Mouse (Mus musculus) kidney, embryonic 15.5 days (tissue): ENCODE measurements around the gene Mtrex. TPM values are rescaled to one million over a fixed set of nuclear protein-coding genes. Genes with fewer than 3 reads are reported as not detected.
A peak's percentile ranks its signal among the peaks of the same experiment; 100 is the strongest.

Source experiments
- ATAC-seq: fragments of 200-750 bp; cut with Nextera tagmentation; replicated peaks from 2 replicates; pipeline ENCODE4 v1.8.0; 2017; ENCODE audit warnings: moderate TSS enrichment; ENCODE audit not compliant: low FRiP score
- H3K27ac ChIP-seq: fragments of 300-500 bp; sonication (generic); 2 replicates; pipeline ENCODE4 v1.5.1; 2015; ENCODE audit warnings: mild to moderate bottlenecking, inconsistent platforms
- H3K27me3 ChIP-seq: fragments of 300-500 bp; sonication (generic); 2 replicates; pipeline ENCODE4 v1.6.1; 2015; ENCODE audit warnings: inconsistent platforms
- H3K36me3 ChIP-seq: fragments of 300-500 bp; sonication (generic); 2 replicates; pipeline ENCODE4 v1.6.1; 2015; ENCODE audit warnings: inconsistent platforms
- H3K4me1 ChIP-seq: fragments of 300-500 bp; sonication (generic); 2 replicates; pipeline ENCODE4 v1.6.1; 2015; ENCODE audit warnings: inconsistent platforms
- H3K4me2 ChIP-seq: fragments of 300-500 bp; sonication (generic); 2 replicates; pipeline ENCODE4 v1.6.1; 2015; ENCODE audit warnings: moderate library complexity, mild to moderate bottlenecking, inconsistent platforms
- H3K4me3 ChIP-seq: fragments of 300-500 bp; sonication (generic); replicated peaks from 2 replicates; pipeline ENCODE4 v1.5.1; 2015; ENCODE audit warnings: mild to moderate bottlenecking, inconsistent platforms
- H3K9ac ChIP-seq: fragments of 300-500 bp; sonication (generic); 2 replicates; pipeline ENCODE4 v1.6.1; 2015; ENCODE audit warnings: mild to moderate bottlenecking, inconsistent platforms
- H3K9me3 ChIP-seq: fragments of 300-500 bp; sonication (generic); replicated peaks from 2 replicates; pipeline ENCODE4 v1.6.1; 2016; ENCODE audit warnings: inconsistent platforms
- WGBS: fragments of 180-500 bp; shearing (Covaris S2); methylation state at CpG from one replicate; pipeline ENCODE4 v1.1.7; 2015; ENCODE audit warnings: mixed read lengths; 5-methylcytosine and 5-hydroxymethylcytosine counted together
- polyA plus RNA-seq: library from polyadenylated mRNA; unstranded; fragments of >200 nt; fragmentation: Nextera tagmentation; extraction: Ambion mirVana; gene quantifications from 2 replicates; pipeline ENCODE4 v1.2.1, GENCODE M21; 2015

The Mtrex gene
- polyA plus RNA-seq, 1 experiment from 2014 or later = 78.2 TPM

DNA sequence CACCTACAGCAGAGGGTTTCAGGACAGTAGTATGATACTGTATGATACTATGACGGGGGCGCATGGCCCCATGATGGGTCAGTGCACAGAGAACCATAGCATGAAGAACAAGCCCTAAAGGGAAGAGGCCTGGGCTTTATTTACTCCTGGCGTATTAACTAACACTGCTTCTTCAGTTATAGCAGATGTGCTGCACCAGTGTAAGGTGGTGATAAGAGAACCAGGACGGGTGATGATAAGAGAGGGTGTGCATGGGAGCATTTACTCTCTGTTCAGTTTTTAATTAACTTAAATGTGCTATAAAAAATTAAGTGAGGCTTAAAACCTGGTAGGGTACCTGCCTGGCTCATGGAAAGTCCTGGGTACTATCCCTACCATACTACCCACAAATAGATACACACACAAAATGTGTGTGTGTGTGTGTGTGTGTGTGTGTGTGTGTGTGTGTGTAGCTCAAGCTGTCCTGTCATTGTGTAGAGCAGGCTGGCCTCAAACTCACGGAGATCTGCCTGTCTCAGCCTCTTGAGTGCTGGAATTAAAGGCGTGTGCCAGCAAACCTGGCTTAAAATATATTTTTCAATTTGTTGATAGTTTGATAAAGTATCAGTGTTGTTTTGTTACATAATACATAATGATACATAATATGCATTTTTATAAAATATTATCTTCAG lies 88.5 kb downstream of the Mtrex start:
- H3K27me3 ChIP-seq = no peaks in the 10 kb centered on the region
- no peaks in the 10 kb centered on the region for H3K9me3 ChIP-seq
- no peak overlapping the region for H3K4me2 ChIP-seq
- H3K9ac ChIP-seq = no peak overlapping the region
- H3K4me3 ChIP-seq = no peak overlapping the region
- peaks cover 6% of the 10 kb centered on the region for H3K36me3 ChIP-seq
- peaks cover 6% of the 10 kb centered on the region for H3K4me1 ChIP-seq
- peak; percentile 75; the same call in 1 of the 2 replicates for ATAC-seq
- 93% methylated on average over 6 of the region's 6 CpGs for WGBS
- no peak overlapping the region for H3K27ac ChIP-seq

- Histone ChIP-seq H3K9ac (no peak overlapping the region), H3K27me3 (no peaks in the 10 kb centered on the region), H3K4me3 (no peak overlapping the region), H3K4me1 (peaks cover 14% of the 10 kb centered on the region), H3K36me3 (no peaks in the 10 kb centered on the region; the same call in 1 of the 2 replicates), H3K27ac (no peak overlapping the region), H3K4me2 (no peak overlapping the region), H3K9me3 (no peaks in the 10 kb centered on the region)
- WGBS = 81% methylated on average over 9 of the region's 9 CpGs
- no peak for ATAC-seq
These were observed 89.5 kb downstream of the Mtrex start for GRCm38 (mm10) chr13:112837621-112838155.

GRCm38 (mm10) chr13:112836951-112837350 lies 90.2 kb downstream of the Mtrex start:
- no peaks in the 10 kb centered on the region for H3K27me3 ChIP-seq
- peaks cover 18% of the 10 kb centered on the region for H3K4me1 ChIP-seq
- no peaks in the 10 kb centered on the region; the same call in 1 of the 2 replicates for H3K36me3 ChIP-seq
- H3K4me3 ChIP-seq = no peak overlapping the region
- H3K27ac ChIP-seq = no peak overlapping the region
- no peaks in the 10 kb centered on the region for H3K9me3 ChIP-seq
- ATAC-seq = no peak
- WGBS = 74% methylated on average over 2 of the region's 2 CpGs
- H3K9ac ChIP-seq = no peak overlapping the region
- H3K4me2 ChIP-seq = no peak overlapping the region

GRCm38 (mm10) chr13:112835113-112835512 lies 92.1 kb downstream of the Mtrex start:
- Histone ChIP-seq H3K4me2 (no peak overlapping the region), H3K4me3 (no peak overlapping the region), H3K9ac (no peak overlapping the region), H3K36me3 (no peaks in the 10 kb centered on the region; the same call in 1 of the 2 replicates), H3K4me1 (peaks cover 18% of the 10 kb centered on the region), H3K9me3 (no peaks in the 10 kb centered on the region), H3K27ac (no peak overlapping the region), H3K27me3 (no peaks in the 10 kb centered on the region)
- 0 out of 2 replicates have a peak, but pooled peaks have one; percentile 38 for ATAC-seq
- 48% methylated on average over 12 of the region's 12 CpGs for WGBS

DNA sequence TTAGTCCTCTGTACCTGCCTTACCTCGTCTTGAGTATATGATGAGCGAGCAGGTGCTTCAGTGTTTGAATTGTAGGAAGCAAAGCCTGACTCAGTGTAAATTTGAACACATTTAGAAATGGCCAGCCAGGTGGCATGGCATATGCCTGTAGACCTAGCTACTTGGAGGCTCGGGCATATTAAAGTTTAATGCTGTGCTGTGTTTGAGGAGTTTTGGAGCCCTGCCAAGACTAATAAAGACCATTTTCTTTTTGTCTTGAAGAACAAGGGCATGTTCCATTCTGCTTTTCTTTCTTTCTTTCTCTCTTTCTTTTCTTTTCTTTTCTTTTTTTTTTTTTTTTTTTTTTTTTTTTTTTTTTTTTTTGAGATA lies 93.3 kb downstream of the Mtrex start:
- H3K9me3 ChIP-seq = no peaks in the 10 kb centered on the region
- no peak overlapping the region for H3K27ac ChIP-seq
- H3K27me3 ChIP-seq = no peaks in the 10 kb centered on the region
- no peak for ATAC-seq
- no peak overlapping the region for H3K9ac ChIP-seq
- H3K36me3 ChIP-seq = no peaks in the 10 kb centered on the region; the same call in 1 of the 2 replicates
- WGBS = 65% methylated on average over 3 of the region's 3 CpGs
- no peak overlapping the region for H3K4me3 ChIP-seq
- H3K4me1 ChIP-seq = peaks cover 18% of the 10 kb centered on the region
- peak overlapping the region; percentile 48; the same call in 1 of the 2 replicates for H3K4me2 ChIP-seq

GRCm38 (mm10) chr13:112833253-112833894 lies 93.8 kb downstream of the Mtrex start:
- no peak overlapping the region for H3K4me3 ChIP-seq
- H3K4me2 ChIP-seq = peak overlapping the region; percentile 48
- ATAC-seq = peak; percentile 60
- WGBS = 41% methylated on average over 20 of the region's 20 CpGs
- H3K4me1 ChIP-seq = peaks cover 18% of the 10 kb centered on the region
- no peaks in the 10 kb centered on the region for H3K27me3 ChIP-seq
- no peak overlapping the region for H3K9ac ChIP-seq
- no peaks in the 10 kb centered on the region for H3K9me3 ChIP-seq
- no peaks in the 10 kb centered on the region; the same call in 1 of the 2 replicates for H3K36me3 ChIP-seq
- no peak overlapping the region for H3K27ac ChIP-seq

DNA sequence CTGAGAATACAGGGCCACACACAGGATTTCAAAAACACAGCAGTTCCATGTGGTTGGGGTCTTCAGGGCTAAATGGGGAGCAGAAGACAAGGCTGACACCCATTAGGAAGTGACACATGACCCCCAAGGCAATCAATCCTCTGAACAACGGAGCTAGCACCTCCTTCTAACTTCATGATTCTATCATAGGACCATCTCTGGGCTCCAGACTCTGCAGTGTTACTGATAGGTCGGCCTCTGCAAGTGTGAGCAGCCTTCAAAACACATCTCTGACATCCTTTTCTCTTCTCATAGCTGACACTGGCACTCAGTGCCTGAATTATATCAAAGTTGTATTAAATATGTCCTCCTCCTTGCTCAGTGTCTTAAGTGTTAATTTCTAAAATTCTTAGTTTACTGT lies 94.6 kb downstream of the Mtrex start:
- Histone ChIP-seq H3K4me3 (no peak overlapping the region), H3K4me1 (peaks cover 18% of the 10 kb centered on the region), H3K4me2 (no peak overlapping the region), H3K9me3 (no peaks in the 10 kb centered on the region), H3K27me3 (no peaks in the 10 kb centered on the region), H3K27ac (no peak overlapping the region), H3K9ac (no peak overlapping the region), H3K36me3 (no peaks in the 10 kb centered on the region)
- WGBS = 16% methylated on average over 2 of the region's 2 CpGs
- no peak for ATAC-seq

- H3K4me2 ChIP-seq = no peak overlapping the region
- ATAC-seq = no peak
These were observed 97.6 kb downstream of the Mtrex start for GRCm38 (mm10) chr13:112829619-112830018.

GRCm38 (mm10) chr13:112825479-112825878 lies 101.7 kb downstream of the Mtrex start:
- no peak overlapping the region for H3K9ac ChIP-seq
- H3K27ac ChIP-seq = no peak overlapping the region
- H3K27me3 ChIP-seq = no peaks in the 10 kb centered on the region
- no peaks in the 10 kb centered on the region for H3K9me3 ChIP-seq
- 45% methylated on average over 6 of the region's 6 CpGs for WGBS
- no peaks in the 10 kb centered on the region for H3K36me3 ChIP-seq
- H3K4me1 ChIP-seq = peaks cover 3% of the 10 kb centered on the region; the same call in 1 of the 2 replicates
- ATAC-seq = 0 out of 2 replicates have a peak, but pooled peaks have one; percentile 15
- H3K4me2 ChIP-seq = no peak overlapping the region
- no peak overlapping the region for H3K4me3 ChIP-seq

More at GRCm38 (mm10) chr13:112829619-112830018, 97.6 kb downstream of the Mtrex start:
- 88% methylated on average over 2 of the region's 2 CpGs for WGBS
- no peak overlapping the region for H3K9ac ChIP-seq
- no peak overlapping the region for H3K4me3 ChIP-seq
- no peaks in the 10 kb centered on the region for H3K27me3 ChIP-seq
- peaks cover 18% of the 10 kb centered on the region for H3K4me1 ChIP-seq
- no peaks in the 10 kb centered on the region for H3K9me3 ChIP-seq
- H3K36me3 ChIP-seq = no peaks in the 10 kb centered on the region
- H3K27ac ChIP-seq = no peak overlapping the region

DNA sequence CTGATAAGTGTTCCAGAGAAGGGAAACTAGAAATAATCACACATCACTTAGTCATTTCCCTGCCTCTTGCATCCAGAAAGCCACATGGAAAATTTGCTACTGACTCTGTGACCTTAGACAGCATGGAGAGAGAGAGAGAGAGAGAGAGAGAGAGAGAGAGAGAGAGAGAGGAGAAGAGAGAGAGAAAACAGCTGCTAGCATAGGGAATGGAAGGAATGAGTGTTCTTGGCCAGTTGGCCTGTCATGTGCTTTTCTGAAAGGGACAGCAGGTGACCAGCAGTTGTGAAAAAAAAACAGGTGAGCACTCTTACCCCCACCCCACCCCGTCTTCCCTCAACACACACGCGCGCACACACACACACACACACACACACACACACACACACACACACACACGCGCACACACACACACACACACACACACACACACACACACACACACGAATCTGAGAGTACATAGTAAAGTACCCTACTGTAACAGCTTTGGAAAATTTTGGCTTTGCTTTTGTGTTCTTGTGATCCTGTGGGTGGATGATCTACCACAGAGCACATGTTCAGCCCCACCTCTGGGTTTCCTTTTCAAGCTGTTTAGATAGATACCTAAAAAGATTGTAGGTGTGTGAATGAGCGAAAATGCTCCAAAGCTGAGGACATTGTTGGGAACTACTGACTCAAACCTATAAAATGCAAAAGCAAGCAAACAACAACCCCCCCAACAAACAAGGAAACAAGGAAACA lies 103.1 kb downstream of the Mtrex start:
- no peaks in the 10 kb centered on the region for H3K27me3 ChIP-seq
- H3K27ac ChIP-seq = no peak overlapping the region
- H3K9me3 ChIP-seq = no peaks in the 10 kb centered on the region
- H3K4me2 ChIP-seq = no peak overlapping the region
- peaks cover 3% of the 10 kb centered on the region; the same call in 1 of the 2 replicates for H3K4me1 ChIP-seq
- WGBS = 76% methylated on average over 8 of the region's 8 CpGs
- no peak overlapping the region for H3K4me3 ChIP-seq
- H3K36me3 ChIP-seq = no peaks in the 10 kb centered on the region
- H3K9ac ChIP-seq = no peak overlapping the region
- ATAC-seq = no peak

DNA sequence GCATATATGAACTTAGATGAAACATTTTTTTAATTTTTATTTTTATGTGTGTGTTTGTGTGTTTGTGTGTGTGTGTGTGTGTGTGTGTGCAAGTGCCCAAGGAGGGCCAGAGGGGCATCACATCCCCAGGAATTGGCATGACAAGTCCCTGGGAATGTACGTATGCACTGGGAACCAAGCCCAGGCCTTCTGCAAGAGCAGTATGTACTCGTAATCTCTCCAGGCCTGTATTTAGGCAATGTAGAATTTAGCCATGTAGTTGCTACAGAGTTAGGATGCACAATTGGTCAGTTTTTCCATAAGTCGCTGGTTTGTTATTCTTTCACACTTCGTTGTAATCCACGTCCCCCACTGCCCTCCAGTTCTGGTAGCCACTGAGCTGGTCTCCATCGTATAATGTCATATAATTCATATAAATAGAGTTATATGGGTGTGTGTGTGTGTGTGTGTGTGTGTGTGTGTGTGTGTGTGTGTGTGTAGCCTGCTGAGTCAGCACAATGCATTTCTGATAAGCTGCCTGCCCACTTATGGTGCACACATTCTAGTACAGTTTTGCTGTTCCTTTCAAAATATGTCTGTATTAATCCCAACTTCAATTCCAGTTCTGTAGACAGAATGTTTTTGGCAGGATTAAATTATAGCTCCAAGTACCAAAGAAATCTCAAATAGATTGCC lies 103.8 kb downstream of the Mtrex start:
- ATAC-seq = no peak
- H3K9ac ChIP-seq = no peak overlapping the region
- peaks cover 3% of the 10 kb centered on the region; the same call in 1 of the 2 replicates for H3K4me1 ChIP-seq
- H3K4me2 ChIP-seq = no peak overlapping the region
- H3K4me3 ChIP-seq = no peak overlapping the region
- H3K27me3 ChIP-seq = no peaks in the 10 kb centered on the region
- WGBS = 80% methylated on average over 6 of the region's 6 CpGs
- H3K27ac ChIP-seq = no peak overlapping the region
- no peaks in the 10 kb centered on the region for H3K36me3 ChIP-seq
- no peaks in the 10 kb centered on the region for H3K9me3 ChIP-seq
